Mouse (Mus musculus): ENCODE data around the gene Cep97. TPM values are rescaled to one million over a fixed set of nuclear protein-coding genes. Genes with fewer than 3 reads are reported as not detected.

Gene Cep97
- polyA plus RNA-seq, 1 experiment = 4.6 TPM

DNA sequence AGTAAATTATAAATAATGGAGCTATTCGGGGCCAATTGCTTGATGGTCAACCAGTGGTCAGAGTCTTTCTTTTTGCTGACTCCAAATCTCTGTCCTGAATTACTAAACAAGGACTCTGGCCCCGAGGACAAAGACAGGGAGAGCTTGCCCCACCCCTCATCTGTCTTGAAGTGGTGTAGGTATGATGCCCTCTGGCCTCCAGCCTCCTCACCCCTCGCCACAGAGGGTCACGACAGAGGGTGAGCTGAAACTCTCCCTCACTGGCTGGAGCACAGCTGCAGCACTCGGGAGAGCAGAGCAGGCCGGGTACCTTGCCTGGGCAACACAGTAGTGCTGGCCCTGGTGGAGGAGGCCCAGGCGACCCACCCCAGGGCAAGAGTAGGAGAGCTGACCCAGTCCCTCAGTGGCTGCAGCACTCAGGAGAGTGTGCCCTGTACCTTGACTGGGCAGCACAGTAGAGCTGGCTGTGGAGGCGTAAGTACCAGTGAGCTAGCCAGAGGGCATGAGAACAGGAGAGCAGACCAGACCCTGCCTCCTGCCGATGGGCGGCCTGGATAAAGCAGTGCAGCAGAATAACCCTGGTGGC is 24.4 kb downstream of the Cep97 start:
- H3K36me3 ChIP-seq (ENCODE audit: control insufficient read depth, insufficient read depth) = no peaks in the 10 kb centered on the region
- H3K4me3 ChIP-seq = no peak overlapping the region

DNA sequence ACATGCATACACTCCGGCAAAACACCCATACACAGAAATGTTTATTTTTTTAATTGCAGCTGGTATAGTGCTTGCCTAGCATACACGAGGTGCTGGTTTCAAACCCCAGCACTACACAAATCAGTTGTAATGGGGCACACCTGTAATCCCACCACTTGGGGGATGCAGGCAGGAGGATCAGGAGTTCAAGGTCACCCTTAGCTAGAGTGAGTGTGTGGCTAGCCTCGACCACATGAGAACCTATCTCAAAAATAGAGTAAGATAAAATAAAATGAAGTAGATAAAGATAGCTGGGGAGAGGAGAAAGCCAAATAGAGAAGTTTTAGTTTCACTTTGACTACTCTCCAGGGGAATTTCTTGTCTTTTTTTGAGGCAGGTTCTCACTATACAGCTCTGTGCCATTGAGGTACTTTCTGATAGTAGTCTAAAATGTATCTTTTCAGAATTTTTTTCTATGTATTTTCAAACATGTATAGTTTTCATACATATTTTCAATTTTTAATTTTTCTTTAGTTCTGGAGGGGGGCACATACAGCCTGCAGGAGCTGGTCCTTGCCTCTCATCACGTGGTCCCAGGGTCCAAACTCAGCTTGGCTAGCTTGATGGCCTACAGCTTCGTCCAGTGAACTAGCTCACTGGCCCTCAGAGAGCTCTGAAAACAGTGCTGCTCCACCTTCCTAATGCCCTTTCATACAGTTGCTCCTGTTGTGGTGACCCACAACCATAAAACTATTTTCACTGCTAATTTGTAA is 27.6 kb downstream of the Cep97 start:
- Histone ChIP-seq H3K27me3 (ENCODE audit: control insufficient read depth, insufficient read depth, insufficient read length) (no peaks in the 10 kb centered on the region), H3K4me3 (no peak overlapping the region), H3K4me2 (ENCODE audit: low read depth) (no peak overlapping the region), H3K79me2 (ENCODE audit: control insufficient read depth, insufficient read depth) (no peaks in the 10 kb centered on the region), H3K36me3 (ENCODE audit: control insufficient read depth, insufficient read depth) (no peaks in the 10 kb centered on the region), H3ac (ENCODE audit: control insufficient read depth, insufficient read length) (no peak overlapping the region)
- TF ChIP-seq MAX (IDR thresholded peaks at IDR 0.05; ENCODE audit: low read depth) (no peak), USF1 (IDR thresholded peaks at IDR 0.05; ENCODE audit: low read depth) (no peak), MYOD1 (IDR thresholded peaks at IDR 0.05; ENCODE audit: control insufficient read depth in 1 of 3, insufficient read length in 2 of 3, low read depth in 2 of 3) (no peak), MYOG (IDR thresholded peaks at IDR 0.05; ENCODE audit: control insufficient read depth in 1 of 3, insufficient read depth in 1 of 3, insufficient read length in 2 of 3, low read depth in 2 of 3) (no peak)

More for the DNA sequence above, 24.4 kb downstream of the Cep97 start:
- Histone ChIP-seq H3K27me3 (ENCODE audit: control insufficient read depth, insufficient read depth, insufficient read length) (no peaks in the 10 kb centered on the region), H3ac (ENCODE audit: control insufficient read depth, insufficient read length) (no peak overlapping the region), H3K4me2 (ENCODE audit: low read depth) (no peak overlapping the region), H3K79me2 (ENCODE audit: control insufficient read depth, insufficient read depth) (no peaks in the 10 kb centered on the region)
- no peak for TF ChIP-seq CEBPB (IDR thresholded peaks at IDR 0.05; ENCODE audit: insufficient read depth, poor library complexity, severe bottlenecking)
- no peak for TF ChIP-seq MAX (IDR thresholded peaks at IDR 0.05; ENCODE audit: low read depth)
- TF ChIP-seq USF1 (IDR thresholded peaks at IDR 0.05; ENCODE audit: low read depth) = no peak
- no peak for TF ChIP-seq POLR2AphosphoS2 (IDR thresholded peaks at IDR 0.05; ENCODE audit: insufficient read length, low read depth)
- TF ChIP-seq E2F4 (IDR thresholded peaks at IDR 0.05; ENCODE audit: insufficient read depth) = no peak
- no peak for TF ChIP-seq MYOD1 (IDR thresholded peaks at IDR 0.05; ENCODE audit: control insufficient read depth in 1 of 3, insufficient read length in 2 of 3, low read depth in 2 of 3)
- no peak for TF ChIP-seq POLR2A (IDR thresholded peaks at IDR 0.05; ENCODE audit: insufficient read length, low read depth)
- TF ChIP-seq SRF (IDR thresholded peaks at IDR 0.05; ENCODE audit: control insufficient read depth, insufficient read length, low read depth) = no peak
- TF ChIP-seq TCF3 (IDR thresholded peaks at IDR 0.05; ENCODE audit: insufficient read length, low read depth) = no peak
- no peak for TF ChIP-seq REST (IDR thresholded peaks at IDR 0.05; ENCODE audit: insufficient read depth, insufficient read length)
- no peak for TF ChIP-seq TCF12 (IDR thresholded peaks at IDR 0.05; ENCODE audit: insufficient read depth, poor library complexity, severe bottlenecking)
- no peak for TF ChIP-seq MYOG (IDR thresholded peaks at IDR 0.05; ENCODE audit: control insufficient read depth in 1 of 3, insufficient read depth in 1 of 3, insufficient read length in 2 of 3, low read depth in 2 of 3)

DNA sequence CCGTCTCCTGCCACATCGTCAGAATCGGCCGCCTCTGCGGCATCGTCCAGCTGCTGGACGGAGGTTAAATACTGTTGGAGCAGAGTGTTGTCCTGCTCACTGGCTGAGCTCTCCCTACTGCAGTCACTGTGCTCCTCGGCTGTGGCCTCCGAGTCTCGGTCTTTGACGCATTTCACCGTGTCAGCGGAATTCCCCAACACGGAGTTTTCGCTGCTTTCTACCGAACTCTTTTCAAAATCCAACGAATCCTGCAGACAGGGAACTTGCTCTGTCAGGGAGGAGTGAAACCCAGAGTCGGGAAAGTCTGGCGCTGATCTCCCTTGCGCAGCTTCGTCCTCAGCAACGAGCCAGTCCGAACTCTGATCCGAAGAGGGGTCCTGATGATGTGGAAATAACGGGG is 29.3 kb downstream of the Cep97 start:
- Histone ChIP-seq H3ac (ENCODE audit: control insufficient read depth, insufficient read length) (no peak overlapping the region), H3K79me2 (ENCODE audit: control insufficient read depth, insufficient read depth) (no peaks in the 10 kb centered on the region), H3K4me3 (no peak overlapping the region), H3K27me3 (ENCODE audit: control insufficient read depth, insufficient read depth, insufficient read length) (no peaks in the 10 kb centered on the region), H3K36me3 (ENCODE audit: control insufficient read depth, insufficient read depth) (no peaks in the 10 kb centered on the region), H3K4me2 (ENCODE audit: low read depth) (no peak overlapping the region)
- TF ChIP-seq CEBPB (IDR thresholded peaks at IDR 0.05; ENCODE audit: insufficient read depth, poor library complexity, severe bottlenecking) (no peak), SRF (IDR thresholded peaks at IDR 0.05; ENCODE audit: control insufficient read depth, insufficient read length, low read depth) (no peak), MYOG (IDR thresholded peaks at IDR 0.05; ENCODE audit: control insufficient read depth in 1 of 3, insufficient read depth in 1 of 3, insufficient read length in 2 of 3, low read depth in 2 of 3) (no peak), POLR2AphosphoS2 (IDR thresholded peaks at IDR 0.05; ENCODE audit: insufficient read length, low read depth) (no peak), TCF3 (IDR thresholded peaks at IDR 0.05; ENCODE audit: insufficient read length, low read depth) (no peak)

DNA sequence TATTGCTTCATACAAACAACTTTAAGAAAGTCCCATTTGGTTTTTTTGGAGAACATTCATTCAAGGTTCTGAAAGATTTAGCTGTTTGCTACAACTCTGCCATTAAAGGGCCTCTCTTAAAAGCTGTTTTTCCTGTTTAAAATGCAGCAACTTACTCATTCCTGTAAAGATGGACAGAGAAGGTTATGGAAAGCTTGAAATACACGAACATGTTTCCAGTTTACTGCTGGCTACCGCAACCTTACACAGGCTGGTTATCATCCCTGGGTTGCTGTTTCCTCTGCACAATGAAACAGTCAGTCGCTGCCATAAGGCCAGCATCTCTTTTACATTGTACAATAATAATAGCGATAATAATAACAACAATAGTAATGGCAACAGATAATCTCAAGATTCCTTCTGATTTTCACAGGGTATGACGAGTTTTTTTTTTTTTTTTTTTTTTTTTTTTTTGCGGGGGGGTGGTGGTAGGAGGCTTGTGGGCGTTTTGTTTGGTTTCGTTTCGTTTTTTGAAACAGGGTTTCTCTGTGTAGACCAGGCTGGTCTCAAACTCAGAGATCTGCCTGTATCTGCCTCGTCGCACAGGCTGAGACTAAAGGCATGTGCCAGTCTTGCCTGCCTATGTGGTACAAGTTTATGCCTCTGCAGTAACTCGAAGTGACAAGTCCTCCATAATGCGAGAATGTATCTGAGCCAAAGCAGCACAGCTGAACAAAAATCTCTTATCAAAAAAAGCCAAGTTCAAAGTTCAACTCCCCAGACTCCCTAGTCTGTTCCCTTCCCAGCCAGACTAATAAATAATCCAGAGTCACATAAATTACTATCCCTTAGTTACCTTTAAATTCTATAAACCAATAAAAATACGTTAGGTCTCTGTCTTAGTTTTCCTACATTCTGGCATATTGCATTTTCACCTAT is 32.6 kb downstream of the Cep97 start:
- H3K36me3 ChIP-seq (ENCODE audit: control insufficient read depth, insufficient read depth) = no peaks in the 10 kb centered on the region
- H3ac ChIP-seq (ENCODE audit: control insufficient read depth, insufficient read length) = no peak overlapping the region
- H3K4me2 ChIP-seq (ENCODE audit: low read depth) = no peak overlapping the region
- TF ChIP-seq E2F4 (IDR thresholded peaks at IDR 0.05; ENCODE audit: insufficient read depth) (no peak), USF1 (IDR thresholded peaks at IDR 0.05; ENCODE audit: low read depth) (no peak), CEBPB (IDR thresholded peaks at IDR 0.05; ENCODE audit: insufficient read depth, poor library complexity, severe bottlenecking) (no peak), REST (IDR thresholded peaks at IDR 0.05; ENCODE audit: insufficient read depth, insufficient read length) (no peak), SRF (IDR thresholded peaks at IDR 0.05; ENCODE audit: control insufficient read depth, insufficient read length, low read depth) (no peak), MAX (IDR thresholded peaks at IDR 0.05; ENCODE audit: low read depth) (no peak), MYOG (IDR thresholded peaks at IDR 0.05; ENCODE audit: control insufficient read depth in 1 of 3, insufficient read depth in 1 of 3, insufficient read length in 2 of 3, low read depth in 2 of 3) (no peak), TCF12 (IDR thresholded peaks at IDR 0.05; ENCODE audit: insufficient read depth, poor library complexity, severe bottlenecking) (no peak), TCF3 (IDR thresholded peaks at IDR 0.05; ENCODE audit: insufficient read length, low read depth) (no peak), POLR2AphosphoS2 (IDR thresholded peaks at IDR 0.05; ENCODE audit: insufficient read length, low read depth) (no peak)
- no peaks in the 10 kb centered on the region for H3K79me2 ChIP-seq (ENCODE audit: control insufficient read depth, insufficient read depth)
- H3K27me3 ChIP-seq (ENCODE audit: control insufficient read depth, insufficient read depth, insufficient read length) = no peaks in the 10 kb centered on the region
- no peak overlapping the region for H3K4me3 ChIP-seq

All from myocyte (in vitro differentiated cells).